Mouse (Mus musculus) lung, adult 2 months (tissue): ENCODE results near the gene Btbd7.

Experiments used
- CTCF ChIP-seq: fragments of 200-500 bp; IDR thresholded peaks from 2 replicates; pipeline ENCODE4 v1.5.1; 2011; ENCODE audit warnings: mild to moderate bottlenecking, low read length, control low read depth; ENCODE audit not compliant: insufficient read depth
- POLR2A ChIP-seq: fragments of 200-500 bp; IDR thresholded peaks from 2 replicates; pipeline ENCODE4 v1.6.1; 2011; ENCODE audit warnings: low read depth, mild to moderate bottlenecking, control low read depth, low read length, borderline replicate concordance; ENCODE audit errors: extremely low read depth

DNA sequence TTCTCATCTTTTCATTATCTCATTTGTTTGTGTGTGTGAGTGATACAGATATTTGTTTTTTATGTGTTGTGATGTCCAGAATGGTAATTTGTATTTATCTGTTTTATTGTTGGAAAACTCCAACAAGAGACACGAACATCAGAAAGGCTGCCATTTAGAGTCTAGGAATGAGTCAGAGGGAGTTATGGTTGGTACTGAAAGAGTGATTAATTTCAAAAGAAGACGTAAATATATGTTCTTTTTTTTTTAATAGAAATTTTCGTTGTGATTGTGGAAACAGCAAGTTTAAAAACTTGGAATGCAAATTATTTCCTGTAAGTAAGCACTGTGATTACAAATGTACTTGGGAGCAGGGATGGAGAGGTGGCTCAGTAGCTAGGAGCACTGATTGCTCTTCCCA is 116.6 kb downstream of the Btbd7 start:
- TF ChIP-seq CTCF = no peak
- TF ChIP-seq POLR2A = no peak
